Mouse (Mus musculus) megakaryocyte-erythroid progenitor cell, adult 5-6 weeks (primary cell): Measurements from ENCODE around the gene Capn5. TPM values are rescaled to one million over a fixed set of nuclear protein-coding genes. Genes with fewer than 3 reads are reported as not detected.

Experiments
- ATAC-seq: replicated peaks from 2 replicates; pipeline ENCODE4 v1.8.0; 2016; ENCODE audit warnings: mild to moderate bottlenecking, inconsistent platforms; ENCODE audit not compliant: severe bottlenecking, poor library complexity, low FRiP score, low TSS enrichment
- total RNA-seq, 2 experiments: library from RNA; stranded (forward) in 1 of 2; stranded (reverse) in 1 of 2; fragments of 200-1000, 215-1000 nt in 1 of 2; fragments of >200 nt in 1 of 2; fragmentation: Nextera tagmentation in 1 of 2; gene quantifications; 2 replicates each; pipeline ENCODE4 v1.2.3; 2014 to 2017

The Capn5 gene
- total RNA-seq, 2 experiments from 2014 or later = 5.9 to 7.5 TPM

GRCm38 (mm10) chr7:98153345-98153744 is 24.7 kb downstream of the Capn5 start:
- no peak for ATAC-seq

GRCm38 (mm10) chr7:98152400-98152799 is 25.7 kb downstream of the Capn5 start:
- ATAC-seq = no peak

- ATAC-seq = no peak
Measured at GRCm38 (mm10) chr7:98150525-98150924, 27.5 kb downstream of the Capn5 start.

- no peak for ATAC-seq
Measured at GRCm38 (mm10) chr7:98149802-98150201, 28.3 kb downstream of the Capn5 start.

GRCm38 (mm10) chr7:98148721-98149407 is 29.2 kb downstream of the Capn5 start:
- ATAC-seq = no peak

- ATAC-seq = no peak
Measured at GRCm38 (mm10) chr7:98147766-98148165, 30.3 kb downstream of the Capn5 start.

- ATAC-seq = no peak
Measured at GRCm38 (mm10) chr7:98146447-98146845, 31.6 kb downstream of the Capn5 start.

- ATAC-seq = peak; percentile 67
Measured at GRCm38 (mm10) chr7:98145842-98146446, 32.1 kb downstream of the Capn5 start.

- no peak; the same call in 1 of the 2 replicates for ATAC-seq
Measured at GRCm38 (mm10) chr7:98145402-98145801, 32.7 kb downstream of the Capn5 start, which contains the start of gene Omp. Gene Omp (minus strand): TSS chr7:98145502.

- no peak for ATAC-seq
Measured at GRCm38 (mm10) chr7:98142648-98143047, 35.4 kb downstream of the Capn5 start.

- ATAC-seq = no peak
Measured at GRCm38 (mm10) chr7:98142247-98142646, 35.8 kb downstream of the Capn5 start.

GRCm38 (mm10) chr7:98141206-98141605 is 36.9 kb downstream of the Capn5 start:
- no peak for ATAC-seq

GRCm38 (mm10) chr7:98140597-98140996 is 37.5 kb downstream of the Capn5 start:
- peak; percentile 80 for ATAC-seq

GRCm38 (mm10) chr7:98139216-98139615 is 38.9 kb downstream of the Capn5 start:
- no peak for ATAC-seq

- ATAC-seq = no peak
Measured at GRCm38 (mm10) chr7:98137995-98138394, 40.1 kb downstream of the Capn5 start.

- no peak for ATAC-seq
Measured at GRCm38 (mm10) chr7:98137583-98137982, 40.5 kb downstream of the Capn5 start.

- 0 out of 2 replicates have a peak, but pooled peaks have one; percentile 31 for ATAC-seq
Measured at GRCm38 (mm10) chr7:98131751-98132150, 46.3 kb downstream of the Capn5 start.

GRCm38 (mm10) chr7:98125473-98125872 is 52.6 kb downstream of the Capn5 start:
- ATAC-seq = peak; percentile 48; the same call in 1 of the 2 replicates

GRCm38 (mm10) chr7:98124701-98125100 is 53.4 kb downstream of the Capn5 start:
- ATAC-seq = no peak

GRCm38 (mm10) chr7:98121673-98122072 is 56.4 kb downstream of the Capn5 start:
- ATAC-seq = no peak

- ATAC-seq = no peak
Measured at GRCm38 (mm10) chr7:98121241-98121640, 56.8 kb downstream of the Capn5 start.
